Mouse (Mus musculus): ENCODE measurements around the gene Ece1. TPM values are rescaled to one million over a fixed set of nuclear protein-coding genes. Genes with fewer than 3 reads are reported as not detected.
A peak's percentile ranks its signal among the peaks of the same experiment; 100 is the strongest.
"Not testable (repeated sequence)": the region's sequence is repeated elsewhere in the genome, so short reads cannot be mapped to it uniquely, and the experiment has no call there.

Gene Ece1
- polyA plus RNA-seq, 1 experiment from 2014 or later = 20.1 TPM

DNA sequence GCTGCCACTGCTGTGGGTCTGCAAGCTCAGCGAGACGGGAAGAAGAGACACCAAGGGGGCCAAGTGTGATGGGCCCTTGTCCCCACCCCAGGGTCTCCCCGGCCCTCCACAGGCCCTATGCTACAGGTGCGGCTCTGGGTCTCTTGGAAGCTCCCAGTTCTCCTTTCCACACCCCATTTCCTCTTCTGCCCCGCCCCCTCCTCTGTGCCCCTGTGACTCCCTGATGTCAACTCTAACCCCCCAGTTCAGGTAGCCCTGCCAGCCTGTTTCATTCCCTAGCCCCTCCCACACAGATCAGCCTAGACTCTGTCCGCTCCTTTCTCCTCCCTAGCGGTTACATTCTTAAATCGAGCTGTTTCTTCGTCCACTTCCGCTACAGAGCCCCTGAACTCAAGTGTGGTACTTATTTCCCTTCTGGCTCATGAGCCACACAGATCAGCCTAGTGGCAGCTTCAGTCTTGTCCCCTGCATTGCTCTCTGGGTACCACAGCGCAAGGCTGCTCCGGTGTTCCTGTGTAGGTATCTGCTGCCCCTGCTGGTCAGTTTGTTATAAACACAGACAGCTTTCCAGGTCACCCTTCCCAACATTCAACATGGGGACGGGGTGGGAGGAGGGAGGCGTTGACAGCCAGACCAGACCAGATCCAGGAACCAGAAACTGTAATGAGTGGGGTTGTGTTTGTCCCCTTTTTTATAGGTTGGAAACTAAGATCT, 26.3 kb upstream of the Ece1 start:
- Histone ChIP-seq H3K27ac (no peak overlapping the region), H3K4me2 (replicated peaks) (peak overlapping the region; percentile 19), H3K4me3 (no peak overlapping the region), H3K36me3 (no peaks in the 10 kb centered on the region), H3K9me3 (replicated peaks) (no peaks in the 10 kb centered on the region), H3K27me3 (peaks cover 5% of the 10 kb centered on the region), H3K9ac (no peak overlapping the region), H3K4me1 (no peaks in the 10 kb centered on the region)
- WGBS = 16% methylated on average over 14 of the region's 14 CpGs
- ATAC-seq (ENCODE audit: low FRiP score) = peak; percentile 92

DNA sequence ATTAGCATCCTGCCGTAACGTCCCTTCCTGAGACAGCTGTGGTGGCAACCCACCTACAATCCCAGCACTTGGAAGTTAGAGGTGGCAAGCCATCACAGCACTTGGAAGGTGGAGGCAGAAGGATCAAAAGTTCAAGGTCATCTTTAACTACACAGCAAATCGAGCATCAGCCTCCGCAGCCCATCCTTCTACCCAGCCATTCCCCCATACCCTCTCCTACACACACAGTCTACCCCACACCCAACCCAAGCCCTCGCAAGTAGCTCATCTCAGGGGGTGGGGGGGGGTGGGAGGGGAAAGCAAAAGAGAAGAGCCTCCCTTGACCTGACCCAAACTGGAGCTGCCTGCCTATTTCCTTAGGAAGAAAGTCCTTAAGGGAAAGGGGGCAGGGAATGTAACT, 25.3 kb upstream of the Ece1 start:
- H3K27ac ChIP-seq = no peak overlapping the region
- no peak for ATAC-seq (ENCODE audit: low FRiP score)
- no peaks in the 10 kb centered on the region for H3K36me3 ChIP-seq
- H3K4me3 ChIP-seq = no peak overlapping the region
- H3K4me2 ChIP-seq (replicated peaks) = no peak overlapping the region
- peaks cover 5% of the 10 kb centered on the region for H3K27me3 ChIP-seq
- no peaks in the 10 kb centered on the region for H3K4me1 ChIP-seq
- 86% methylated on average over 5 of the region's 5 CpGs for WGBS
- no peak overlapping the region for H3K9ac ChIP-seq
- H3K9me3 ChIP-seq (replicated peaks) = no peaks in the 10 kb centered on the region

DNA sequence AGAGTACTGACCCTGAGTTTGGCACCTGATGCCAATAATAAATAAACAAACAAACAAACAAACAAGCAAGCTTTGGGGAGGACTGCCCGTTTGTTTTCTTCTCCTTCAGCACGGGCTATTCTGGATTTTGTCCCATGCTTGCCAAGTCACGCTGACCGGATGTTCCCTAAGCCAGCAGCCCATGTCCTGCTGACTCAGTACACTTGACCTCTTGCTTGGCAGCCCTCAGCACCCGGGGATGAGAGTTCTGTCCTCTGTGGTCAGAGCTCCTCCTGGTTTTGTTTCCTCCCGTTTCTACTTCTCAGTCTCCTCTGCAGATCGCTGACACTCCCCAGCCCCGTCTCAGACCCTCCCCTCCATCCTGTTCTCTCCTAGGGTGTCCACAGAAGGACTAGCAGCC, 24.2 kb upstream of the Ece1 start:
- no peak for ATAC-seq (ENCODE audit: low FRiP score)
- no peaks in the 10 kb centered on the region for H3K4me1 ChIP-seq
- no peaks in the 10 kb centered on the region for H3K36me3 ChIP-seq
- no peak overlapping the region for H3K4me3 ChIP-seq
- no peak overlapping the region for H3K9ac ChIP-seq
- peaks cover 5% of the 10 kb centered on the region for H3K27me3 ChIP-seq
- H3K27ac ChIP-seq = no peak overlapping the region
- WGBS = 83% methylated on average over 8 of the region's 8 CpGs
- no peaks in the 10 kb centered on the region for H3K9me3 ChIP-seq (replicated peaks)
- H3K4me2 ChIP-seq (replicated peaks) = no peak overlapping the region

DNA sequence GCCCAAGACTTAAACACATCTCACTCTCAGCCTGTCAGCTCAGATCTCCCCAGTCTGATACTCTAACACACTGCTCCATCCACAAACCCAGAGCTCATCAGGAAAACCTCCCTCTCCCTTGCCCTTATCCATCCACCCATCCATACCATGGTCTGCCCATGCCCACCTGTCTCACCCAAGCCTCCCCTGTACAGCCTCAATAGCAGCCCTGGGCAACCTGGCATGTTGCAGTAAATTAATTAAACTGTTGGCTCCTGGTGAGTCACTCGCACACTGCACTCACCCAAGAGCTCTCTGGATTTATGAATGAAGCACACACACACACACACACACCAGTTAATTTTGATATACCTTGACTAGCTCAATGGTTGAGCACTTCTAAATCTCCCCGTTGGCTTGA, 23.2 kb upstream of the Ece1 start:
- peaks cover 5% of the 10 kb centered on the region for H3K27me3 ChIP-seq
- no peak overlapping the region for H3K9ac ChIP-seq
- WGBS = 96% methylated on average over 2 of the region's 2 CpGs
- H3K9me3 ChIP-seq (replicated peaks) = no peaks in the 10 kb centered on the region
- no peak overlapping the region for H3K27ac ChIP-seq
- H3K4me3 ChIP-seq = no peak overlapping the region
- ATAC-seq (ENCODE audit: low FRiP score) = no peak
- no peaks in the 10 kb centered on the region for H3K4me1 ChIP-seq
- no peak overlapping the region for H3K4me2 ChIP-seq (replicated peaks)
- H3K36me3 ChIP-seq = no peaks in the 10 kb centered on the region

DNA sequence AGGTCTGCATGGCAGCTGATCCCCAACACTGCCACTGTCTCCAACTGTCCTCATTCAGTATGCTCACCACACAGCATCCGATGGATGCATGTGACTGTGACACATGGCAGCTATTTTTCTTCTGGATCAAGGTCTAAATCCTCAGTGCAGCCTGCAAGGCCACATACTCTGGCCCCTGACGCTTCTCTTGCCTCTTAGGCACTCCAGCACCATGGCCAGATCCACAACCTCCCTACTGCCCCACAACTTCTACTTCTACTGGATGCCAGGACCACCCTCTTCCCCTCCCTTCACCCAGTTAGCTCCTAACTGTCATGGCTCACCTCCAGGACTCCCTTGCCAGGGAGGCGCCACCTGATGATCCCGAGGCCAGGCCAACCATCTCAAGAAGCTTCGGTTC, 22.6 kb upstream of the Ece1 start:
- no peak overlapping the region for H3K4me2 ChIP-seq (replicated peaks)
- WGBS = 82% methylated on average over 5 of the region's 5 CpGs
- no peak for ATAC-seq (ENCODE audit: low FRiP score)

DNA sequence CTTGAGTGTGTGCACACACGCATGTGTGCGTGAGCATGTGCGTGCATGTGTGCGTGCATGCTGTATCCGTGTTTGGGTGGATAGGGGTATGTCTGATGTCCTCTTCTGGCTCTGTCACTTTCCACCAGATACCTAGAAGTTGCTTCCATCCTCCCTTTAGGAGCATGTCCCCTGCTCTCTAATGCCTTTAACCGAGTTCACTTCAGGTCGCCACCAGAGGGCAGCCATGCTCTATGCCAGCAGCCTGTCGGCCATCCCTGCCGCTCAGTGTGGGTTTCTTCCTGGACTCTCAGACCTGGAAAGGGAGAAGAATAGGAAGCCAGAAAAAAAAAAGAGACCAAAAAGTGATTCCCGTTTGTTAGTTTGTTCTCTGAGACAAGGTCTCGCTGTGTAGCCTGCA, 17.4 kb upstream of the Ece1 start:
- H3K4me1 ChIP-seq = no peaks in the 10 kb centered on the region
- ATAC-seq (ENCODE audit: low FRiP score) = no peak
- no peaks in the 10 kb centered on the region for H3K9me3 ChIP-seq (replicated peaks)
- no peak overlapping the region for H3K9ac ChIP-seq
- H3K4me2 ChIP-seq (replicated peaks) = no peak overlapping the region
- H3K27ac ChIP-seq = no peak overlapping the region
- WGBS = 21% methylated on average over 11 of the region's 11 CpGs
- H3K27me3 ChIP-seq = no peaks in the 10 kb centered on the region
- H3K36me3 ChIP-seq = no peaks in the 10 kb centered on the region
- H3K4me3 ChIP-seq = no peak overlapping the region

More for the DNA sequence above, 22.6 kb upstream of the Ece1 start:
- H3K36me3 ChIP-seq = no peaks in the 10 kb centered on the region
- no peaks in the 10 kb centered on the region for H3K4me1 ChIP-seq
- H3K9me3 ChIP-seq (replicated peaks) = no peaks in the 10 kb centered on the region
- no peak overlapping the region for H3K4me3 ChIP-seq
- H3K27me3 ChIP-seq = peaks cover 5% of the 10 kb centered on the region
- no peak overlapping the region for H3K27ac ChIP-seq
- H3K9ac ChIP-seq = no peak overlapping the region

DNA sequence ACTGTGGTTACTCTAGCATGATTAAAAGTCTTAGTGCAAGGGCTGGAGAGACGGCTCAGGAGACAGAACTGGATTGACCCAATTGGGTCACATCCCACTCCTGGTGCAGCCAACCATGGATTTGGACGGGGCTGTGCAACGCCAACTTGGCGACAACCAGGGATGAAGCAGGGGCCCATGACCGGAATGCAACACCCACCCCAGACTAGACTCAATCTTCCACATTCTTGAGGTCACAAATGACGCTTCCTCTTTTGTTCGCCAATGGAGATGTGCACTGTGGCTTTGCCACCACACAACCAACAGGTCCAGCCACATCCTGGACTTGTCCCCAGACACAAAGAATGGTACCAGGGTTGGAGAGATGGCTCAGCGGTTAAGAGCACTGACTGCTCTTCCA, 14.4 kb upstream of the Ece1 start:
- not testable (repeated sequence) for H3K9ac ChIP-seq; H3K27ac ChIP-seq; H3K36me3 ChIP-seq; ATAC-seq (ENCODE audit: low FRiP score); H3K27me3 ChIP-seq; H3K4me2 ChIP-seq (replicated peaks); H3K4me3 ChIP-seq; H3K9me3 ChIP-seq (replicated peaks); H3K4me1 ChIP-seq
- 87% methylated on average over 8 of the region's 8 CpGs for WGBS

DNA sequence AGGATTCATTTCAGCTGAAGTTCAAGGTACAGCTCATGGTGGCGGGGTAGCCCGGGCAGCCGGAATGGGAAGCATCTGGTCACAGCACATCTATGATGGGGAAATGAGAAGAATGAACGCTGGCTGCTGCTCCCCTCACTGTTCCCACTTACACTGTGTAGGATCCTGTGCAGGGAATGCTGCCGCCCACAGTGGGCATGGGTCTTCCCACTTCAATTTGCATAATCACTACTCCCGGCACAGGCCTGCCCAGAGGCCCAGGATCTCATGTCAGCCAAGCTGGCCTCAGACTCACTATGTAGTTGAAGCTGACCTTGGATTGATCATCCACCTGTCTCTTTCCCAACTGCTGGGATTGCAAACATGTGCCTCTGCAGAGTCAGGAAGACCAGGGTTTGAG, 11.9 kb upstream of the Ece1 start:
- Histone ChIP-seq H3K4me3 (no peak overlapping the region), H3K36me3 (no peaks in the 10 kb centered on the region), H3K4me1 (no peaks in the 10 kb centered on the region), H3K27me3 (no peaks in the 10 kb centered on the region), H3K9me3 (replicated peaks) (peaks cover 4% of the 10 kb centered on the region), H3K27ac (no peak overlapping the region), H3K9ac (no peak overlapping the region), H3K4me2 (replicated peaks) (no peak overlapping the region)
- WGBS = 94% methylated on average over 6 of the region's 6 CpGs
- no peak for ATAC-seq (ENCODE audit: low FRiP score)

DNA sequence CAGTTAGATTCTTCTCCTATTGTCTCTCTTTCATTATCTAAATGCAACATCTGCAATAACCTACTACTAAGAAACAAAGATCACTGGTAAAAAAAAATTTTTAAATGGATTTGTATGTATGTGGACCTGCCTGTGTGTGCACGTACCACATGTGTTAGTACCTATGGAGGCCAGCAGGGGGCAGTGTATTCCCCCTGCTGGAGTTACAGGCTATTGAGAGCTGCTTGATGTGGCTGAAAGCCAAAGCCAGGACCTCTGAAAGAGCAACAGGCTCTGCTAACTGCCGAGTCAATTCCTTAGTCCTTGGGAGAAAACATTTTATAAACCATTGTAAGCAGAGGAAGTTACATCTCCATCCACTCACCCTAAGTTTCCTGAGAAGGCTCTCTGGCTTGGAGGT, 10.6 kb upstream of the Ece1 start:
- H3K9ac ChIP-seq = no peak overlapping the region
- H3K27ac ChIP-seq = no peak overlapping the region
- H3K36me3 ChIP-seq = no peaks in the 10 kb centered on the region
- no peak overlapping the region for H3K4me3 ChIP-seq
- 63% methylated on average over 2 of the region's 2 CpGs for WGBS
- peaks cover 4% of the 10 kb centered on the region for H3K9me3 ChIP-seq (replicated peaks)
- no peak overlapping the region for H3K4me2 ChIP-seq (replicated peaks)
- H3K27me3 ChIP-seq = no peaks in the 10 kb centered on the region
- ATAC-seq (ENCODE audit: low FRiP score) = no peak
- H3K4me1 ChIP-seq = no peaks in the 10 kb centered on the region

DNA sequence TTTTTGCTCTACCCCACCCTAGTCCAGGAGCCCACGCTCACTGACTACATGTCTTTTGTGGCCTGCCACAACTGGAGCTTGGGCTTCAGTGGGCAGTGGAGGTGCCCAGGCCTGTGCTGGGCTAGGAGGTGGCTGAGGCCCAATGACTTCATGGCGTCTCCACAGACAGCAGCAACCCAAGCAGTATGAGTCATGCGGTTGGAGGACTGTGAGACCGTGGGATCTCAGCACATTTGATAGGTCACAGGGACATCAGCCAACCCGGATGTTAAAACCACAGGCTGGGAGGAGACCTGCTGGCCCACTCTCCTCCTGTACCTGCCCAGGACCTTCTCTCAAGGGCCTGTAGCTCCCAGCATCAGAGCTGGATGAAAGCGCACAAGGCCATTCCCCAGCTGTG, 8.2 kb upstream of the Ece1 start:
- no peak overlapping the region for H3K9ac ChIP-seq
- H3K36me3 ChIP-seq = no peaks in the 10 kb centered on the region
- no peak for ATAC-seq (ENCODE audit: low FRiP score)
- H3K27me3 ChIP-seq = no peaks in the 10 kb centered on the region
- 89% methylated on average over 6 of the region's 6 CpGs for WGBS
- H3K4me3 ChIP-seq = no peak overlapping the region
- no peak overlapping the region for H3K27ac ChIP-seq
- H3K4me2 ChIP-seq (replicated peaks) = no peak overlapping the region
- H3K9me3 ChIP-seq (replicated peaks) = peaks cover 4% of the 10 kb centered on the region
- H3K4me1 ChIP-seq = no peaks in the 10 kb centered on the region

DNA sequence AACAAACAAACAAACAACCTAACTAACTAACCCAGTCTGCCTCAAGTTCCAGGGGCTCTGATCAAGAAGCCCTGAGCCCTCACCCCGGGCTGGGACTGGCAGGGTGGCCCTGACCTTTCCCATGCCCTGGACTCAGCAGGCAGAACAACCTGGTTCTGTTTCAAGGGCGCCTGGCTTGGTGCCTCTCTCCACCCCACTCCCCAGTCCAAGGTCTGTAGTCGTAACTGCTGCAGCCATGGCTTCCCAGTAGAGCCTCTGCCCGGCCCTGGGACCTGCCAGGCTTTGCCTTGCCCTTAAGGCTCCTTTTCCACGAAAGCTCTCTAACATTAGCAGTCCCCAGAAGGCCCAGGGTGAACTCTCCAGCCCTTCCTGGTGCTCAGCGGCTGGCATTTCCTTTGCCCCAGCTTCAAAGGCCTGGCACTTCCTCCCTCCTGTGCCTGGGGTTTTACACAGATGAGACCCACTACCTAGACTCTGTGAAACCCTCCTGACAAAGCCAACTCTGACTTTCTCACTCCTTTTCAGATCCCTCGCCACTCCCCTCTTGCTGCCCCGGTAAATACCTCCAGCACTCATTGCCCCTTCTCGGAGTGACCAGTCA, 6.2 kb upstream of the Ece1 start:
- WGBS = 53% methylated on average over 9 of the region's 9 CpGs
- no peaks in the 10 kb centered on the region for H3K4me1 ChIP-seq
- H3K9ac ChIP-seq = no peak overlapping the region
- H3K27ac ChIP-seq = no peak overlapping the region
- H3K36me3 ChIP-seq = no peaks in the 10 kb centered on the region
- no peak overlapping the region for H3K4me3 ChIP-seq
- ATAC-seq (ENCODE audit: low FRiP score) = no peak
- no peak overlapping the region for H3K4me2 ChIP-seq (replicated peaks)
- no peaks in the 10 kb centered on the region for H3K27me3 ChIP-seq
- no peaks in the 10 kb centered on the region for H3K9me3 ChIP-seq (replicated peaks)

DNA sequence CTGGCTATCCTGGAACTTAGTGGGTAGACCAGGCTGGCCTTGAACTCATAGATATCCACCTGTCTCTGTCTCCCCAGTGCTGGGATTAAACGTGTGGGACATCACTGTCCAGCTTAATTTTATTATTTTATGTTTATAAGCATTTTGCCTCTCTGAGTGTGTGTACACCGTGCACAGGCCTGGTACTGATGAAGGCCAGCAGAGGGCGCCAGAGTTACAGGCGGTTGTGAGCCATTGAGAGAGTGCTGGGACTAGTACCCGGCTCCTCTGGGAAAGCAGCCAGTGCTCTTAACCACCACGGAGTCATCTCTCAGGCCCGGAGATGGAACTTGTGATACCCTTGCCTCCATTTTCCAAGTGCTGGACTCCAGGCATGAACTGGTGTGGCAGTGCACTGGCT, 4.9 kb upstream of the Ece1 start:
- Histone ChIP-seq H3K9me3 (replicated peaks) (no peaks in the 10 kb centered on the region), H3K27me3 (no peaks in the 10 kb centered on the region), H3K4me1 (peaks cover 8% of the 10 kb centered on the region), H3K9ac (no peak overlapping the region), H3K36me3 (no peaks in the 10 kb centered on the region), H3K4me2 (replicated peaks) (no peak overlapping the region), H3K4me3 (no peak overlapping the region), H3K27ac (no peak overlapping the region)
- 28% methylated on average over 7 of the region's 7 CpGs for WGBS
- no peak for ATAC-seq (ENCODE audit: low FRiP score)

DNA sequence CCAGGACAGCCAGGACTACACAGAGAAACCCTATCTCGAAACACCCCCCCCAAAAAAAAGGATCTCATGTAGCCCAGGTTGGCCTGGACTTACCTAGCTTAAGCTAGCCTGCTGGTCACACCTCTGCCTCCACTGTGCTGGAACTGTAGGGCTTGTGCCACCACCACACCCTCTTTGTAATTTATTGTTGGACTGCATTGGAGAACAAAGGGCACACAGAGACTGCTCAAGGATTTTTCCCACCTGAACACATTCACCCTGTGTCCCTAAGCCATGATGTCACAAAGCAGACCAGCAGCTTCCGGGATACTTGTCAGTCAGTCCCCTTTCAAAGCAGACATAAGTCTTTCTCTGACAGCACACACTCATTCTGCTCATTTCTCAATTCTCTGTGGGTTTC, 3.7 kb upstream of the Ece1 start:
- WGBS = 82% methylated on average over 2 of the region's 2 CpGs
- ATAC-seq (ENCODE audit: low FRiP score) = no peak
- Histone ChIP-seq H3K4me1 (peaks cover 17% of the 10 kb centered on the region), H3K27ac (no peak overlapping the region), H3K27me3 (no peaks in the 10 kb centered on the region), H3K4me2 (replicated peaks) (no peak overlapping the region), H3K36me3 (no peaks in the 10 kb centered on the region), H3K9ac (no peak overlapping the region), H3K9me3 (replicated peaks) (no peaks in the 10 kb centered on the region), H3K4me3 (no peak overlapping the region)
